Mouse (Mus musculus): ENCODE measurements at regions not wholly inside any gene's neighbourhood (a gene's known extent, or its start where the extent isn't known, plus 50 kb on each side); places are given as distances from the start of the nearest gene placed in this dataset.

GRCm38 (mm10) chr5:111626273-111626798 lies 107.4 kb upstream of the Gm26897 start:
- dilution Hi-C loops (cut with MboI; ENCODE audit: extremely low pct_ligation_motif_present, extremely low pct_unique_long_range_greater_than_20kb, low sequenced_read_pairs) (no loop called here), in situ Hi-C loops (cut with MboI; ENCODE audit: low pct_ligation_motif_present, low pct_unique_long_range_greater_than_20kb, low sequenced_read_pairs) (no loop called here)
- no peak overlapping the region for H3K27ac ChIP-seq (ENCODE audit: insufficient read depth, low read depth)
- H3K9ac ChIP-seq (ENCODE audit: insufficient read depth, low read depth), result no peak overlapping the region
- no peaks in the 10 kb centered on the region for H3K36me3 ChIP-seq (replicated peaks in 1 of 2; ENCODE audit: control insufficient read depth in 1 of 2, insufficient read depth in 1 of 2, low read length in 1 of 2)
- no peaks in the 10 kb centered on the region for H3K27me3 ChIP-seq (replicated peaks)
- no peaks in the 10 kb centered on the region for H3K4me1 ChIP-seq (ENCODE audit: control insufficient read depth in 1 of 2, insufficient read depth in 2 of 2)
- no peak overlapping the region for H3K4me2 ChIP-seq (ENCODE audit: insufficient read depth, low read depth, poor library complexity, severe bottlenecking)
- H3K4me3 ChIP-seq (replicated peaks in 1 of 3; ENCODE audit: low read depth in 2 of 3, low read length in 2 of 3, poor library complexity in 1 of 3), result no peak overlapping the region
- no peaks in the 10 kb centered on the region for H3K79me2 ChIP-seq (replicated peaks; ENCODE audit: control insufficient read depth, extremely low read depth, insufficient read depth, poor library complexity, severe bottlenecking)
- H3K9me3 ChIP-seq (replicated peaks; ENCODE audit: low read length), result peaks cover 95% of the 10 kb centered on the region
- no peak for DNase-seq (ENCODE audit: extremely low read depth)
- TF ChIP-seq MYC (IDR thresholded peaks at IDR 0.05; ENCODE audit: low read depth, low read length) (no peak), NRF1 (IDR thresholded peaks at IDR 0.05; ENCODE audit: low read depth, low read length) (no peak), RAD21 (IDR thresholded peaks at IDR 0.05; ENCODE audit: low read depth, low read length) (no peak), CHD2 (IDR thresholded peaks at IDR 0.05; ENCODE audit: low read length) (no peak), POLR2AphosphoS2 (IDR thresholded peaks at IDR 0.05; ENCODE audit: low read depth, low read length) (no peak), IRF4 (IDR thresholded peaks at IDR 0.05; ENCODE audit: low read depth, low read length) (no peak)

- H3K36me3 ChIP-seq (replicated peaks in 1 of 2; ENCODE audit: control insufficient read depth in 1 of 2, insufficient read depth in 1 of 2, low read length in 1 of 2), result no peaks in the 10 kb centered on the region
- no peaks in the 10 kb centered on the region for H3K27me3 ChIP-seq (replicated peaks)
Observed at GRCm38 (mm10) chr5:111630313-111630844, 103.3 kb upstream of the Gm26897 start.

GRCm38 (mm10) chr5:111631572-111632161 lies 102.1 kb upstream of the Gm26897 start:
- no peak for TF ChIP-seq PAX5 (IDR thresholded peaks at IDR 0.05; ENCODE audit: low read length)
- TF ChIP-seq MYC (IDR thresholded peaks at IDR 0.05; ENCODE audit: low read depth, low read length), result no peak
- no peak for TF ChIP-seq MAFK (IDR thresholded peaks at IDR 0.05; ENCODE audit: insufficient replicate concordance, low read length)
- TF ChIP-seq KAT2A (IDR thresholded peaks at IDR 0.05; ENCODE audit: insufficient replicate concordance, low read length), result no peak
- TF ChIP-seq UBTF (IDR thresholded peaks at IDR 0.05; ENCODE audit: low read depth, low read length), result no peak
- no peak for TF ChIP-seq ZNF384 (IDR thresholded peaks at IDR 0.05; ENCODE audit: low read depth, low read length)
- dilution Hi-C loops (cut with MboI; ENCODE audit: extremely low pct_ligation_motif_present, extremely low pct_unique_long_range_greater_than_20kb, low sequenced_read_pairs) (no loop called here), in situ Hi-C loops (cut with MboI; ENCODE audit: low pct_ligation_motif_present, low pct_unique_long_range_greater_than_20kb, low sequenced_read_pairs) (no loop called here)
- no peaks in the 10 kb centered on the region for H3K4me1 ChIP-seq (ENCODE audit: control insufficient read depth in 1 of 2, insufficient read depth in 2 of 2)
- no peaks in the 10 kb centered on the region for H3K27me3 ChIP-seq (replicated peaks)
- no peaks in the 10 kb centered on the region for H3K79me2 ChIP-seq (replicated peaks; ENCODE audit: control insufficient read depth, extremely low read depth, insufficient read depth, poor library complexity, severe bottlenecking)
- no peak overlapping the region for H3K27ac ChIP-seq (ENCODE audit: insufficient read depth, low read depth)
- no peak overlapping the region for H3K4me2 ChIP-seq (ENCODE audit: insufficient read depth, low read depth, poor library complexity, severe bottlenecking)
- H3K36me3 ChIP-seq (replicated peaks in 1 of 2; ENCODE audit: control insufficient read depth in 1 of 2, insufficient read depth in 1 of 2, low read length in 1 of 2), result no peaks in the 10 kb centered on the region
- H3K9me3 ChIP-seq (replicated peaks; ENCODE audit: low read length), result peaks cover 97% of the 10 kb centered on the region
- no peak for DNase-seq (ENCODE audit: extremely low read depth)
- H3K4me3 ChIP-seq (replicated peaks in 1 of 3; ENCODE audit: low read depth in 2 of 3, low read length in 2 of 3, poor library complexity in 1 of 3), result no peak overlapping the region
- H3K9ac ChIP-seq (ENCODE audit: insufficient read depth, low read depth), result no peak overlapping the region

More at GRCm38 (mm10) chr5:111630313-111630844, 103.3 kb upstream of the Gm26897 start:
- no peak for DNase-seq (ENCODE audit: extremely low read depth)
- dilution Hi-C loops (cut with MboI; ENCODE audit: extremely low pct_ligation_motif_present, extremely low pct_unique_long_range_greater_than_20kb, low sequenced_read_pairs) (no loop called here), in situ Hi-C loops (cut with MboI; ENCODE audit: low pct_ligation_motif_present, low pct_unique_long_range_greater_than_20kb, low sequenced_read_pairs) (no loop called here)
- Histone ChIP-seq H3K27ac (ENCODE audit: insufficient read depth, low read depth) (no peak overlapping the region), H3K79me2 (replicated peaks; ENCODE audit: control insufficient read depth, extremely low read depth, insufficient read depth, poor library complexity, severe bottlenecking) (no peaks in the 10 kb centered on the region), H3K4me2 (ENCODE audit: insufficient read depth, low read depth, poor library complexity, severe bottlenecking) (no peak overlapping the region), H3K4me1 (ENCODE audit: control insufficient read depth in 1 of 2, insufficient read depth in 2 of 2) (no peaks in the 10 kb centered on the region), H3K4me3 (replicated peaks in 1 of 3; ENCODE audit: low read depth in 2 of 3, low read length in 2 of 3, poor library complexity in 1 of 3) (no peak overlapping the region), H3K9ac (ENCODE audit: insufficient read depth, low read depth) (no peak overlapping the region), H3K9me3 (replicated peaks; ENCODE audit: low read length) (peaks cover 97% of the 10 kb centered on the region)
- TF ChIP-seq E2F4 (IDR thresholded peaks at IDR 0.05; ENCODE audit: insufficient replicate concordance, low read depth, low read length), result no peak

Data from CH12.LX (cell line).